Mouse (Mus musculus) heart, adult 2 months (tissue): Measurements from ENCODE around the gene Ccdc122. TPM values are rescaled to one million over a fixed set of nuclear protein-coding genes. Genes with fewer than 3 reads are reported as not detected.
"Not testable (repeated sequence)": the region's sequence is repeated elsewhere in the genome, so short reads cannot be mapped to it uniquely, and the experiment has no call there.

Experiments
- DNase-seq, 2 experiments: peaks; one replicate each; pipeline ENCODE4 v3.0.0; 2021
- H3K27ac ChIP-seq: fragments of 200-600 bp; 2 replicates; pipeline ENCODE4 v1.8.1; 2022
- H3K27me3 ChIP-seq: fragments of 200-500 bp; 2 replicates; pipeline ENCODE4 v1.6.1; 2012; ENCODE audit warnings: mild to moderate bottlenecking, low read length, inconsistent platforms, mixed read lengths; ENCODE audit not compliant: control insufficient read depth, insufficient read depth
- H3K36me3 ChIP-seq: fragments of 200-500 bp; 2 replicates; pipeline ENCODE4 v1.6.1; 2012; ENCODE audit warnings: low read length, inconsistent platforms; ENCODE audit not compliant: control insufficient read depth, insufficient read depth
- H3K4me1 ChIP-seq: fragments of 200-500 bp; 2 replicates; pipeline ENCODE4 v1.6.1; 2011; ENCODE audit warnings: low read length; ENCODE audit not compliant: control insufficient read depth, insufficient read depth
- H3K4me3 ChIP-seq: fragments of 200-600 bp; 2 replicates; pipeline ENCODE4 v1.8.1; 2022
- H3K79me2 ChIP-seq: fragments of 200-500 bp; replicated peaks from 2 replicates; pipeline ENCODE4 v1.6.1; 2012; ENCODE audit warnings: mild to moderate bottlenecking, inconsistent platforms, low read length, moderate library complexity, mixed read lengths; ENCODE audit not compliant: control insufficient read depth, insufficient read depth
- H3K9ac ChIP-seq: fragments of 200-500 bp; 2 replicates; pipeline ENCODE4 v1.6.1; 2012; ENCODE audit warnings: low read depth, mild to moderate bottlenecking, control low read depth, inconsistent platforms, low read length, mixed read lengths
- CTCF ChIP-seq: fragments of 200-600 bp; IDR thresholded peaks from 2 replicates; pipeline ENCODE4 v1.8.1; 2022; ENCODE audit warnings: antibody characterized with exemption, mild to moderate bottlenecking, moderate library complexity
- EP300 ChIP-seq: fragments of 200-500 bp; IDR thresholded peaks from 2 replicates; pipeline ENCODE4 v1.6.1; 2011; ENCODE audit warnings: low read depth, low read length, control low read depth; ENCODE audit not compliant: insufficient read depth
- POLR2A ChIP-seq: fragments of 200-500 bp; IDR thresholded peaks from 2 replicates; pipeline ENCODE4 v1.6.1; 2011; ENCODE audit warnings: mild to moderate bottlenecking, low read depth, low read length, control low read depth; ENCODE audit not compliant: insufficient read depth
- WGBS: fragments of 180-500 bp; shearing (Covaris S2); methylation state at CpG from one replicate; pipeline ENCODE4 v1.1.7; 2018; 5-methylcytosine and 5-hydroxymethylcytosine counted together
- intact Hi-C: fragments of 180-260 bp; cut with DNase I; formaldehyde crosslinking; loops from one replicate; pipeline ENCODE4 v1.15.1; 2025
- polyA plus RNA-seq: library from polyadenylated mRNA; depleted of rRNA; stranded (reverse); fragments of >200 nt; gene quantifications from 2 replicates; pipeline ENCODE4 v1.2.3, GENCODE M21; 2012
- total RNA-seq, 2 experiments: library from RNA; stranded (reverse); gene quantifications; 2 replicates each; pipeline ENCODE4 v1.2.3; 2021

Gene Ccdc122
- total and polyA plus RNA-seq, 3 experiments = 0.57 to 0.75 (median 0.68) TPM

DNA sequence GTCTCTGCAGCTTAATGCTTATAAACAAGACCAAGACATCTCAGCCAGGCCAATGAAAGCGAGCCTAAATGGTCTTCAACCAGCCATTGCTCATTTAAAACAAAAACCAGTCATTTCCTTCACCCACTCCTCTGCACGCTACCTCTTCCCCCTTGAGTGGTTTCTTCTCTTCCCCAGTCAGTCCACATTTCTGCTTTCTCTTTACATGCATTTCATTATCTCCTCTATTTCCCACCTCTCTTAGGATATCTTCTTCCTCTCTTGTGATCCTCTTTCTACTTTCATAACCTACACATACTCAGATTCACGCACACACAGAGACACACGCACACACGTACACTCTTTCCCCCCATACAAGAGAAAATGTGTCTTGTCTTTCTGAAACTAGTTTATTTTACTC lies 44.7 kb downstream of the Ccdc122 start:
- Histone ChIP-seq H3K27me3 (no peaks in the 10 kb centered on the region), H3K27ac (no peak overlapping the region), H3K4me1 (no peaks in the 10 kb centered on the region), H3K79me2 (no peaks in the 10 kb centered on the region), H3K9ac (no peak overlapping the region), H3K36me3 (no peaks in the 10 kb centered on the region), H3K4me3 (no peak overlapping the region)
- TF ChIP-seq CTCF (no peak), EP300 (no peak), POLR2A (no peak)
- intact Hi-C loops = no loop called here
- 89% methylated on average over 5 of the region's 5 CpGs for WGBS
- no peak for DNase-seq

DNA sequence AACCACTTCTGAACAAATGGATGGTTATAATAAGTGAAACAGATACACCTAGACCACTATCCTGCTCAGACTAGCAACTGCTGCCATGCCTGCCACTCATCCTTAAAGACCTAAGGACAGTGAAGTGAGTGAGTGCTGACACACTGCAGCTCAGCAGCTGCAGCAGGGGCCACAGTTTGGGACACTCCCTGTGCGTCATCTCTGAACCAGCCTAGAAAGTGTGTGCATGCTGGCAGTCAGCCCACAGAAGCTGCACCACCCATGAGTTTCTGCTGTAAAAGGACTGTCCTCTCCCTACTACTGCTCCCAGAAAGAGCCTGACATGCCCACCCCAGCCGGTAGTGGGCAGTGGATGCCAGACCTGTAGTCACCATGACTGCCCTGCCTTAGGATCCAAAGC lies 63.7 kb downstream of the Ccdc122 start:
- Histone ChIP-seq H3K27ac (no peak overlapping the region), H3K36me3 (no peaks in the 10 kb centered on the region), H3K79me2 (no peaks in the 10 kb centered on the region), H3K4me3 (no peak overlapping the region), H3K4me1 (no peaks in the 10 kb centered on the region), H3K9ac (no peak overlapping the region), H3K27me3 (no peaks in the 10 kb centered on the region)
- intact Hi-C loops = no loop called here
- WGBS = 52% methylated on average over 2 of the region's 2 CpGs
- DNase-seq = no peak
- no peak for TF ChIP-seq EP300
- TF ChIP-seq CTCF = no peak
- TF ChIP-seq POLR2A = no peak

DNA sequence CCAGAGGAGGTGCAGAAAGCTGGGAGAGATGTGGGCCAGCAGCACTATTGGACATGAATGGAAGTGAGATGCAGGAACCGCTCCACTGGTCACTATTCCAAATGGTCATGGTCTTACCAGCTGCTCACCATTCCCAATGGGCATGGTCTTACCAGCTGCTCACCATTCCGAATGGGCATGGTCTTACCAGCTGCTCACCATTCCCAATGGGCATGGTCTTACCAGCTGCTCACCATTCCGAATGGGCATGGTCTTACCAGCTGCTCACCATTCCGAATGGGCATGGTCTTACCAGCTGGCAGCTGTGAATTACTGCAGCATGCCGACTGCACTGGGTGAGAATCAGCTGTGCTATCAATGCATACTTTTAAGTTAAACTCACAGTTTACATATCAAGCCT lies 74.0 kb downstream of the Ccdc122 start:
- H3K27me3 ChIP-seq, H3K4me3 ChIP-seq, H3K79me2 ChIP-seq, H3K9ac ChIP-seq, H3K36me3 ChIP-seq, H3K4me1 ChIP-seq, DNase-seq, H3K27ac ChIP-seq, intact Hi-C loops: not testable (repeated sequence)
- WGBS = 91% methylated on average over 5 of the region's 5 CpGs

DNA sequence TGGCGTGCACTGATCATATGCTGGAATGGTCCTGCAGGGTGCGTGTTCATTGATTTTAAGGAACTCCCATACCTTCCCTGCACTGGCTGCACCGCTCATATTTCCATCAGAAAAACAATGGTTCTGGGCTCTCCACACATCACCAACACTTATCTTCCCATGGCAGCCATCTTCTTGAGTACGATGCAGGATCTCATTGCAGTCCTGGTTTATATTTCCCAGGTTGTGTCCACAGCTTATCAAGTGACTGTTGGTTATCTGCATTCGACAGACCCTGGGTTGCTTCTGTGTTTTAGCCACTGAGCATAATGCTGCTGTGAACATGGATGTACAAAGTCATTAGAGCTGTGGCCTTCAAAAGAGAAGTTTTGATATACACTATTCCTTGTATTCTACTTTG lies 94.0 kb downstream of the Ccdc122 start:
- H3K9ac ChIP-seq = no peak overlapping the region
- DNase-seq = no peak
- WGBS = 76% methylated on average over 5 of the region's 5 CpGs
- intact Hi-C loops = no loop called here
- H3K4me3 ChIP-seq = no peak overlapping the region
- H3K27me3 ChIP-seq = no peaks in the 10 kb centered on the region
- no peak overlapping the region for H3K27ac ChIP-seq
- H3K36me3 ChIP-seq = no peaks in the 10 kb centered on the region
- H3K4me1 ChIP-seq = no peaks in the 10 kb centered on the region
- TF ChIP-seq EP300 (no peak), CTCF (no peak), POLR2A (no peak)
- H3K79me2 ChIP-seq = no peaks in the 10 kb centered on the region

DNA sequence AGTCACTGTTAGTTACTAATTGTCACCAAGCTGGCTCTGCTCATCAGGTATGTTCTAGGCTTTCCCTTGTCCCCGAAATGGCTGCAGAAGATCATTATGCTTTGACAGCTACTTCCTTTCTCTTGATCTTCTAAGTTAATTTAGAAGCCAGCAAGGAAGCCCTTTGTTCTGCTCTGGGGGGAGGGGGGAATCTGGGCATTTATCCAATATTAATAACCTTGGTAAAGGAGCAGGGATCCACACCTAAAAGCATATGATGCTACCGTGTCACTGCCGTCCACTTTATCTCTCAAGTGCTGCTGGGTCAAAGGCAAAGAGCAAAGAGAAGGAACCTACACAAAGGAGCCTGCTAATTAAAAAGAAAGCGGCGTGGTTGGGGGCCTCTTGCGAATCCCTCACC lies 100.4 kb downstream of the Ccdc122 start:
- no peak for TF ChIP-seq POLR2A
- no peak for TF ChIP-seq CTCF
- no peak for TF ChIP-seq EP300
- Histone ChIP-seq H3K36me3 (no peaks in the 10 kb centered on the region), H3K27ac (no peak overlapping the region), H3K9ac (no peak overlapping the region), H3K79me2 (no peaks in the 10 kb centered on the region), H3K4me1 (peaks cover 1% of the 10 kb centered on the region; the same call in 1 of the 2 replicates), H3K27me3 (no peaks in the 10 kb centered on the region), H3K4me3 (no peak overlapping the region)
- intact Hi-C loops = no loop called here
- 48% methylated on average over 6 of the region's 6 CpGs for WGBS
- DNase-seq = no peak

DNA sequence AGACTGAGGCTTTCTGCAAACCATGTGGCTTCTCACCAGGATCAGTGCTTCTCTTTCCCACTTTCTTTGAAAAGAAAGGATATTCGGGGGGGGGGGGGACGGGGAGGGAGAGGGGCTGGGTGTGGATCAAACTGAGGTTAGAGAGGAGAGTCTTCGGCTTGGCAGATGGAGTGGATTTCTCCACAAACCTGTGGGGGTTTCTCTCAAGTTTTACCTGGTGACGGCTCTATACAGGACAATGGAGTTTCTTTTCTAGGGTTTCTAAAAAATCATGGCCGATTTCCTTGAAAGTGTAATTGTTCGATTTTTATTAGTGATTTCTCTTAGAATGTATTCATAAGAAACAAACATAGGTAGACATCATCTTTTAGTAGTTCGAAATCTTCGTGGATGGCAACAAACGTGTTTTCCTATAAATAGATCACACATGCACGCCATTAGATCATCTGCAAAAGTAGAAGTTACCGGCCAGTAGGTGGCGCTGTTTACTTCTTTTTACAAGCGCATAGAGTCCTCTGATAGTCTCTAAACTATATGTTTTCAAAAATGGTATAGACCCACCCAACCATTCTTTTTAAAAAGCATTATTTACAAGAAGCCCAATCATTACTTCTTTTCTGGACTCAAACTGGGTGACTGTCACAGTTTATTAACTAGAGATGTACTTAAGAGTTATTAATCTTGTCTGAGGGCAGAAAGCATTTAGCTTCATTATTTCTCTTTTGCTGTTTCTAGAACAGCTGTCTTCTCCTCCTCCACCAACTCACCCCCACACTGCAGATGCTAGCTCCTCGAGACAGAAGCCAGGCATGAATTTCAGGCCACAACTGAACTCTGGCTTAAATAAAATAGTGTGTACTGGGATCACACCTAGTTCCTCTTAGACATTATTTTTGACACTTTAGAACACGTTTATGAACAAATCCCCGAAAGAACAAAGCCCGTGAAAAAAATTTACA lies 105.0 kb downstream of the Ccdc122 start:
- Histone ChIP-seq H3K27ac (no peak overlapping the region), H3K79me2 (no peaks in the 10 kb centered on the region), H3K4me1 (peaks cover 1% of the 10 kb centered on the region; the same call in 1 of the 2 replicates), H3K36me3 (no peaks in the 10 kb centered on the region), H3K27me3 (no peaks in the 10 kb centered on the region; the same call in 1 of the 2 replicates), H3K4me3 (no peak overlapping the region), H3K9ac (no peak overlapping the region)
- TF ChIP-seq POLR2A (no peak), EP300 (no peak), CTCF (peak; percentile 84)
- peak; percentile 46 to 66 for DNase-seq
- intact Hi-C loops = loop anchor here (1.0 to 5.0 kb wide), 4 partner anchors 701 to 1146 kb away; no protein-coding TSS in a partner anchor
- WGBS = 26% methylated on average over 17 of the region's 17 CpGs
